Mouse (Mus musculus) liver, embryonic 15.5 days (tissue): ENCODE measurements at regions not wholly inside any gene's neighbourhood (a gene's known extent, or its start where the extent isn't known, plus 50 kb on each side); places are given as distances from the start of the nearest gene placed in this dataset.

ENCODE experiments used
- ATAC-seq: fragments of 200-750 bp; cut with Nextera tagmentation; 2 replicates; pipeline ENCODE4 v1.8.0; 2017; ENCODE audit warnings: moderate number of reproducible peaks, mild to moderate bottlenecking, moderate library complexity; ENCODE audit not compliant: insufficient read depth
- H3K27ac ChIP-seq: fragments of 300-500 bp; sonication (generic); replicated peaks from 2 replicates; pipeline ENCODE4 v1.5.1; 2015; ENCODE audit warnings: mild to moderate bottlenecking, inconsistent platforms
- H3K27me3 ChIP-seq: fragments of 300-500 bp; sonication (generic); 2 replicates; pipeline ENCODE4 v1.6.1; 2015; ENCODE audit warnings: mild to moderate bottlenecking, inconsistent platforms
- H3K36me3 ChIP-seq: fragments of 300-500 bp; sonication (generic); replicated peaks from 2 replicates; pipeline ENCODE4 v1.6.1; 2015; ENCODE audit warnings: moderate library complexity, mild to moderate bottlenecking, inconsistent platforms
- H3K4me1 ChIP-seq: fragments of 300-500 bp; sonication (generic); replicated peaks from 2 replicates; pipeline ENCODE4 v1.6.1; 2015; ENCODE audit warnings: inconsistent platforms
- H3K4me2 ChIP-seq: fragments of 300-500 bp; sonication (generic); 2 replicates; pipeline ENCODE4 v1.6.1; 2015; ENCODE audit warnings: moderate library complexity, mild to moderate bottlenecking, inconsistent platforms
- H3K4me3 ChIP-seq: fragments of 300-500 bp; sonication (generic); replicated peaks from 2 replicates; pipeline ENCODE4 v1.5.1; 2015; ENCODE audit warnings: mild to moderate bottlenecking, inconsistent platforms
- H3K9ac ChIP-seq: fragments of 300-500 bp; sonication (generic); 2 replicates; pipeline ENCODE4 v1.6.1; 2015; ENCODE audit warnings: moderate library complexity, mild to moderate bottlenecking, inconsistent platforms
- H3K9me3 ChIP-seq: fragments of 300-500 bp; sonication (generic); replicated peaks from 2 replicates; pipeline ENCODE4 v1.6.1; 2016; ENCODE audit warnings: inconsistent platforms
- WGBS: fragments of 180-500 bp; shearing (Covaris S2); methylation state at CpG from one replicate; pipeline ENCODE4 v1.1.7; 2015; ENCODE audit warnings: mixed read lengths; ENCODE audit not compliant: insufficient replicate concordance; 5-methylcytosine and 5-hydroxymethylcytosine counted together

DNA sequence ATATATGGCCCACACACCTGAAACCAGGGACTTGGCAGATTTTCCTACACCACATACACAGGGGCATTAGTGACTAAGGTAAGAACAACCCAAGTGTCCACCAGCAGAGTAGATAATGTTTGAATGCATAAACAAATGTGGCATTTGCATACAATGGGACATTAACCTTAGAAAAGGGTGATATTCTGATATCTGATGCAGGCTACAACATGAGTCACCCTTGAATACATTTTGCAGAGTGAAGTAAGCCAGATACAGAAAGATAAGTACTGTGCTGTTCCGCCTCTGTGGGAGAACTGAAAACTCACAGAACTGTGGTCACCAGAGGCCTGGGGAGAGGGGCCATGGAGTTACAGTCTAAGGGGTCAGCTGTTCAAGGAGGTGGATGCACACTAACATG lies 201.9 kb downstream of the Enc1 start:
- Histone ChIP-seq H3K9ac (no peak overlapping the region), H3K27me3 (peaks cover 28% of the 10 kb centered on the region), H3K4me2 (peak overlapping the region; percentile 27), H3K36me3 (no peaks in the 10 kb centered on the region), H3K4me1 (peaks cover 46% of the 10 kb centered on the region), H3K27ac (peak overlapping the region; percentile 45), H3K9me3 (no peaks in the 10 kb centered on the region), H3K4me3 (no peak overlapping the region)
- 10% methylated on average over 1 of the region's 1 CpGs for WGBS
- ATAC-seq = no peak

GRCm38 (mm10) chr13:97442283-97442682 lies 201.4 kb downstream of the Enc1 start:
- peak overlapping the region; percentile 45 for H3K27ac ChIP-seq
- H3K9ac ChIP-seq = no peak overlapping the region
- WGBS = 12% methylated on average over 10 of the region's 10 CpGs
- no peaks in the 10 kb centered on the region for H3K9me3 ChIP-seq
- no peak overlapping the region for H3K4me3 ChIP-seq
- H3K4me2 ChIP-seq = peak overlapping the region; percentile 27
- H3K4me1 ChIP-seq = peaks cover 46% of the 10 kb centered on the region
- ATAC-seq = no peak
- H3K27me3 ChIP-seq = peaks cover 33% of the 10 kb centered on the region
- no peaks in the 10 kb centered on the region for H3K36me3 ChIP-seq

GRCm38 (mm10) chr13:97441803-97442202 lies 200.9 kb downstream of the Enc1 start:
- Histone ChIP-seq H3K4me2 (peak overlapping the region; percentile 27; the same call in 1 of the 2 replicates), H3K4me1 (peaks cover 48% of the 10 kb centered on the region), H3K27ac (peak overlapping the region; percentile 45), H3K4me3 (no peak overlapping the region), H3K9ac (no peak overlapping the region), H3K9me3 (no peaks in the 10 kb centered on the region), H3K27me3 (peaks cover 38% of the 10 kb centered on the region), H3K36me3 (no peaks in the 10 kb centered on the region)
- ATAC-seq = no peak
- 29% methylated on average over 2 of the region's 2 CpGs for WGBS

DNA sequence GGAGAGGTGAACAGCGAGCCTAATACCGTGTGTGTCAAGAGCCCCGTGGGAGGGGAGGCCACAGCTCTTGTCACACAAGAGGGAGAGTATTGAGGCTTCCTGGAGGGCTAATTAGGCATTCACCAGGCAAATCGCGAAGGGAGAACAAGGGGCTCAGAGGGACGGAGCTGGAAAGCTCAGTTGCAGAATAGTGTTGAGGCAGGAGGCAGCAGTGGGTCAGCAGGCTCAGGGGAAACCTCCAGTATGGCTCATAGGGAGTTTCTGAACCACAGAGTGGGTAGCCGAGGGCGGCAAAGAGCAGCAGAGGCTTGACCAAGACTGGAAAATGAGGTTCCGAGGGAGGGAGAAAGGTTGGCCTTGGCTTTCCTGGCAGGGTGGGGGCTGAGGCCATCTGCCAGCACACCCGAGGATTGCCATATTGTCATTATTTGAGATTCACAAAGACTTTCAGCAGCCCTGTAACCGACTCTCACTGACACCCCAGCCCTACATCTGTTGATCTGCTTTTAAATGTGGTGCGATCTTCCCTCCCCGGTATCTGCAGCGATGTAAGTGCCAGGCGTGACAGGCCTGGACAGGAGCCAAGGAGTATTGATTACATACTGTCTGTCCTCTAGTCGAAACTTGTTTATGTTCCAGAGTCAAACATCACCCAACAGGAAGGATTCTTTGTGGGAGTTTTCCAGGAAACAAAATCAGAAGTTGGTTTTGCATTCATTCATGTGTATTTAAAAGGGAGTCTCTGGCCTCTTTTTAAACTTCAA lies 198.5 kb downstream of the Enc1 start:
- Histone ChIP-seq H3K4me2 (peak overlapping the region; percentile 38), H3K27me3 (peaks cover 62% of the 10 kb centered on the region), H3K9ac (peak overlapping the region; percentile 20; the same call in 1 of the 2 replicates), H3K4me3 (no peak overlapping the region), H3K36me3 (no peaks in the 10 kb centered on the region), H3K27ac (peak overlapping the region; percentile 62), H3K9me3 (no peaks in the 10 kb centered on the region), H3K4me1 (peaks cover 63% of the 10 kb centered on the region)
- peak; percentile 40; the same call in 1 of the 2 replicates for ATAC-seq
- WGBS = 32% methylated on average over 16 of the region's 16 CpGs

DNA sequence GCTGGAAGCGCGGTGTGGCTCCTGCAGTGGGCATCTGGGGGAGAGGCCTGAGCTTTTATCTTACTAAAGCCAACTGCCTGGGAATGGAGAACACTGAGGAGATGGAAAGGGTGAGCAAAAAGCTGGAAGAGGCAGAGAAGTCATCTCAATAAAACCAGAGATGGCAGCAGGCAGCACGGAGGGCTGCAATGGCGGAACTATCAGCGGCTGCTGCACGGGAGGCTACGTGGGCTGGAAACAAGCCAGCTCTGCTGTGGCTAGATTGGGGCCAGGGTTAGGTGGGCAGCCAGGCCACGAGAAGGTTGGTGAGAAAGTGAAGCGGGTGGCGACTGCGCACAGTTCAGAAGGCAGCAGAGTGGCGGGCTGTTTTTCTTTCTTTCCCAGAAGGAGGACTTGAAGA lies 197.8 kb downstream of the Enc1 start:
- H3K27me3 ChIP-seq = peaks cover 69% of the 10 kb centered on the region
- H3K9ac ChIP-seq = no peak overlapping the region
- no peaks in the 10 kb centered on the region for H3K36me3 ChIP-seq
- H3K4me3 ChIP-seq = no peak overlapping the region
- H3K4me2 ChIP-seq = peak overlapping the region; percentile 38
- H3K4me1 ChIP-seq = peaks cover 63% of the 10 kb centered on the region
- 0 out of 2 replicates have a peak, but pooled peaks have one; percentile 19 for ATAC-seq
- H3K9me3 ChIP-seq = no peaks in the 10 kb centered on the region
- H3K27ac ChIP-seq = no peak overlapping the region
- WGBS = 35% methylated on average over 12 of the region's 12 CpGs

- Histone ChIP-seq H3K4me2 (no peak overlapping the region), H3K27me3 (peaks cover 73% of the 10 kb centered on the region), H3K9ac (no peak overlapping the region), H3K36me3 (no peaks in the 10 kb centered on the region), H3K9me3 (no peaks in the 10 kb centered on the region), H3K27ac (no peak overlapping the region), H3K4me3 (no peak overlapping the region), H3K4me1 (peaks cover 61% of the 10 kb centered on the region)
- 77% methylated on average over 3 of the region's 3 CpGs for WGBS
- ATAC-seq = no peak
Measured at GRCm38 (mm10) chr13:97438277-97438676, 197.4 kb downstream of the Enc1 start.

DNA sequence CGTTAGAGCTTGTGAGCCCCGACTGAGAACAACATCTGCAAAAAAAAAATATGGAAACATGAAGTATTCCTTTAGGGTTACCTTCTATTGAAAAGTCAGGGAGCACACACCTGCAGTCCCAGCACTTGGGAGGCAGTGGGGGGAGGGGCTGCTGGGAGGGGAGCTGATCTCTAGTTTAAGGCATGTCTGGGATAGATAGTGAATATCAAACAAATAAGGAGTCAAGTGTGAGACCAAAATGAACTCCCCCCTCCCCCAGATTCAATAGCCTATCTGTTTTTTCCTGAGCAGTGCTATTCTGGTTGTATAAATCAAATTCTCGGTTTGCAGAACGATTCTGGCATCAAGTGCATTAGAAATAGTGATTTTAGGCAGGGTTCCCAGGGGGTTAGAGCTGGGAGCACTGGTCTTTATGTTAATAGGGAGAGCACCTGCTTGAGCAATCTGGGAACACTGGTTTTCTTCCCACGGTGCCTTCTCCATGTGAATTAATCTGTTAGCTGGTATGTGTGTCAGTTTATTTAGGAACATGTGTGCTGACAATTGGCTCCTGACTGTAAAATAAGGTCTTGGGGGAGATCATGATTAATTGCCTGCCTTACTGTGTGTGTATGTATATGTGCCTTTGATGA lies 195.9 kb downstream of the Enc1 start:
- H3K4me3 ChIP-seq = no peak overlapping the region
- no peak overlapping the region for H3K27ac ChIP-seq
- H3K9ac ChIP-seq = no peak overlapping the region
- no peaks in the 10 kb centered on the region for H3K9me3 ChIP-seq
- ATAC-seq = no peak
- H3K4me2 ChIP-seq = no peak overlapping the region
- WGBS = 36% methylated on average over 5 of the region's 5 CpGs
- H3K36me3 ChIP-seq = no peaks in the 10 kb centered on the region
- peaks cover 80% of the 10 kb centered on the region for H3K27me3 ChIP-seq
- H3K4me1 ChIP-seq = peaks cover 48% of the 10 kb centered on the region

DNA sequence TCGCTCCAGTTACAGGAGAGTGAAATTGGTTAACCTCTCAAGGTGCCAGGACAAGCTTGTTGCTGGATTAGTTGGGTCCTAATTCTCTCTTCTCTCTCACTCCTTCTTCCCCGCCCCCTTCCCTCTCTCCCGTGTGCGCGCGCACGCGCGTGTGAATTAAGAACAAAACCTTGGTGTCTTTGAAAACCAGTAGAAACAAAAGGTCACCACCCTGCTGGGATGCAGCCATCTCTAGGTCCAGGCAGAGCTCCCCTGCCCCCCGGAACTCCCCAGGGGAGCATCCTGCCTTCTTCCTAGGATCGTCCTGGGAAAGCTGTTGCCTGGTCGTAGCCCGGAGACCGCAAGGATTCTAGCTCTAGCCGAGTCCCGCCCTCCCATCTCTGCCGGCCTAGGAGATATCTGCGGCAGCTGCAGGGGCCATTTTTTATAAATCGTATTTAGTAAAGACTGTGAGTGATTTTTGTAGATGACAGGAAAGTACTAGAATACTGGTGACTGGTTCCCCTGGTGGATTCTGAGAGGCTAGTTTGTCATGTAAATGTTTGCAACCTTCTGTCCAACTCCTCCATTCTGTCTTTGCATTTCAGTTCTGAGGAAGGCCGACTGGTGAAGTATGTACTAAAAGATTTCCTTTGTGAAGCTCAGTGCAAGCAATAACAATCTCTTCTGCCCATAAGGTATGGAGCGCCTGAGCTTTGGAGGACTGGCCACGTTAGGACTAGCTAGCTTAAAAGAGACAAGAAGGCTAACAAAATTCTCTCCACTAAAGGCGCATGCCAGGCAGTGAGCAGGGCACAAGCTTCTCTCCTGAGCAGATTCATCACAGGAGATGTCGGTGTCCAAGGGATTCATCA lies 195.2 kb downstream of the Enc1 start:
- no peaks in the 10 kb centered on the region for H3K9me3 ChIP-seq
- H3K27ac ChIP-seq = no peak overlapping the region
- H3K4me2 ChIP-seq = peak overlapping the region; percentile 62
- WGBS = 12% methylated on average over 24 of the region's 24 CpGs
- H3K36me3 ChIP-seq = no peaks in the 10 kb centered on the region
- ATAC-seq = no peak
- H3K4me1 ChIP-seq = peaks cover 44% of the 10 kb centered on the region
- no peak overlapping the region for H3K9ac ChIP-seq
- peak overlapping the region; percentile 36 for H3K4me3 ChIP-seq
- peaks cover 85% of the 10 kb centered on the region for H3K27me3 ChIP-seq

- Histone ChIP-seq H3K9me3 (no peaks in the 10 kb centered on the region), H3K4me3 (peak overlapping the region; percentile 36), H3K27me3 (peaks cover 86% of the 10 kb centered on the region), H3K9ac (no peak overlapping the region), H3K4me1 (peaks cover 42% of the 10 kb centered on the region), H3K36me3 (no peaks in the 10 kb centered on the region), H3K4me2 (peak overlapping the region; percentile 62), H3K27ac (no peak overlapping the region)
- ATAC-seq = no peak
- WGBS = 6% methylated on average over 20 of the region's 20 CpGs
Measured at GRCm38 (mm10) chr13:97434961-97435864, 194.3 kb downstream of the Enc1 start.

DNA sequence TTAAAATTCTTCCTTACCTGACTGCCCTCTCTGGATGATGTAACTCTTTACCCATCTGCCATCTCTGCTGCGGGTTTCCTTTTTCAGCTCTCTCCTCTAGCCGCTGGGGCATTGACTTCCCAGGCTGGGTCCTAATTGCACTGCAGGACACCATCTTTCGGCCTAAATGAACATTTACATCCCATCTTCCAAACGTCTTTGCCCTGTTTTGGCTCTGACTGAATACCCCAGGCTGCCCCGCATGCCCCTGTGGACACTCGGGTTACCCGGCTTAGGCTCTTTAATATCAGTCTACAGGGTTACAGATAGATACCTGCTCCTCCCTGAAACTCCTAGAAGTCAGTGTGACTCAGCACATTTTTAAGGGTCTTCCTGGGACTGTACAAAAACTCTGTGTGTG lies 193.3 kb downstream of the Enc1 start:
- no peak overlapping the region for H3K4me3 ChIP-seq
- no peak overlapping the region for H3K9ac ChIP-seq
- no peak for ATAC-seq
- H3K4me1 ChIP-seq = peaks cover 31% of the 10 kb centered on the region
- no peaks in the 10 kb centered on the region for H3K36me3 ChIP-seq
- WGBS = 52% methylated on average over 7 of the region's 7 CpGs
- H3K9me3 ChIP-seq = no peaks in the 10 kb centered on the region
- no peak overlapping the region for H3K4me2 ChIP-seq
- H3K27me3 ChIP-seq = peaks cover 79% of the 10 kb centered on the region
- H3K27ac ChIP-seq = no peak overlapping the region
